Mouse (Mus musculus) spleen, adult 18-20 months (tissue): ENCODE data around the gene Pfdn2.
A peak's percentile ranks its signal among the peaks of the same experiment; 100 is the strongest.
"Not testable (repeated sequence)": the region's sequence is repeated elsewhere in the genome, so short reads cannot be mapped to it uniquely, and the experiment has no call there.

Source experiments
- DNase-seq, 2 experiments: peaks; one replicate each; pipeline ENCODE4 v3.0.0; 2022; ENCODE audit warnings: mixed read lengths in 2 of 2

The Pfdn2 gene

DNA sequence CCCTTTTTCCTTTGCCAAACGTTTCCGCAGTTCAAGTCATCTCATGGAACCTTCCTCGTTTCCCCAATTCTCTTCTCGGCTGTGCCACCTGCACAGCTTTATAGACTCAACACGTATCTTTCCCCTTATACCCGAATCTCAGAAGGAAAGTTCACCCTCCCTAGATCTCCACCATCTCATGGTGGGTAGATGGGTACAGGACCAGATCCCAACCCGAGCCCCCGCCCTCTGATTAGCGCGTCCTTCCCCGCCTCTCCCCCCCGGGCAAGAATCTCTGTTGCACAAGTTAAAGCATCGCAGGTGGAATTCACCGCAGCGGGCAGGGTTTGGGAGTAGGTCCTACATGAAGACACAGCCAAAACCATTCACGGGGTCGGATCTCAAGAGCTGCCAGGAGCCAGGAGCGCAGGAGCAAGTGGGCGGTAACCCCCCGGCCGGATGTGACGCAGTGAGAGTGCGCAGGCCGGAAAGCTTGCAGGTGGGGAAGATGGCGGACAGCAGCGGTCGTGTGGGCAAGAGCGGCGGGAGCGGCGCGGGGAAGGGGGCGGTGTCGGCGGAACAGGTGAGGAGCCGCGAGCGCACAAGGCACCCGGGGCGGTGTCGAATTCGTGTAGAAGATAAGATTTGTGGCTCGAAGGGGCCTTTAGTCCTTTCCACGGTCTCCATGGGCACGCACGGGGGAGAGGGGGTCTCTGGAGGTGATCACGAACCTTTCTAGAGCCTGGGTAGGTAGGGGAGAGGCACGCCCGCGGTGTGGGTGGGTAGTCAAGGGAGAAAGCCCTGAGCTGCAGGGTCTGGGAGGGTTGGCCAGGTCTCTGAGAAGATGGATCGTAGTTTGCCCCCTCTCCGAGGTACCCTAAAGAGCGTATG is at the start of gene Pfdn2, which contains the start of gene Nit1:
Pfdn2 (plus strand) TSS at position 446 of the 870 bp plus-strand sequence.
Nit1 (minus strand) TSS at position 422 of the 870 bp plus-strand sequence.
- peak; percentile 79 to 87 for DNase-seq

DNA sequence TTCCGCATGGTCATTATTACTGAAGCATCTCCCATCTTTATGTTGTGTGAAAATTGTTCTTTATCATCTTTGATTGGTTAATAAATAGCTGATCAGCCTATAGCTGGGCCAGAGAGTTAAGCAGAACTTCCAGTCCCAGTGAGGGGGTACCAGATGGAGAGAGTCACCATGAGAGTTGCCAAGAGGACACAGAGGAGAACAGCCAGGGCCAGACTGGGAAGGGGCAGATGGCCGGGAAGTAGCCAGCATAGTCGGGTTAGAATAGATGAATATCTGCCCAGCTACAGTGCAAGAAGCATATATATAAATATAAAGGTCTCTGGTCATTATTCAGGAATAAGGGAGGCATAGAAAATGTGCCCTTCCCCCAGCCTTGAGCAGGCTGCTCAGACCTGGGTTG is 47.2 kb upstream of the Pfdn2 start:
- DNase-seq = no peak

DNA sequence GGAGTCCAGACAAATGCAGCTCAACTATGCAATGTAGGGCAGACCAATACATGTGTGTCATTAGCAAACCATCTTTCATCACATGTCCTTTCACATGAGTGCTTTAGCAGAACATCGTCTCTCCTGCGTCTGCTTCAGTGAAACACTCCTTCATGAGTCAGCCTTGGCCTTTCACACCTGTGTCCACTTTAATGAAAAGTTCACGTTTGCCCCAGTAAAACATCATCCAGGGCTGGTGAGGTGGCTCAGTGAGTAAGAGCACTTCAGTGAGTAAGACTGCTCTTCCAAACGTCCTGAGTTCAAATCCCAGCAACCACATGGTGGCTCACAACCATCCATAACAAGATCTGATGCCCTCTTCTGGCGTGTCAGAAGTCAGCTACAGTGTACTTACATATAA is 39.3 kb upstream of the Pfdn2 start:
- not testable (repeated sequence) for DNase-seq

DNA sequence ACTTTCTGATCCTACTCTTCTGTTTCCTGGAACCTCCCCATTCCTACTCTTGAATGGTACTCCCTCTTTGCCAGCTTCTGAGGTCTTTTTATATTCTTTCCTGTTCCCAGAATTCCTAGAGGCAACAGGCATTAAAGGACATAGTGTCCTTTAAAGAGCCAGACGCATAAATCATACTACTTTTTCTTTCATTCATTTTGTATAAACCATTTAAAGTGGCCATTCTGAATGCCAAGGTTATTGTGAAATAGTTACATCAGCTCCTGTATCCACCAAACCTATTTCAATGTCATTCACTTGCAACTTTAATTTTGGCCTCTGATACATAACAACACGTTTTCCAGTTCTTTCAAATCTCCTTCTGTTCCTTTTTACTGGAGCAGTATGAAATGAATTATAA is 36.1 kb upstream of the Pfdn2 start:
- no peak for DNase-seq

DNA sequence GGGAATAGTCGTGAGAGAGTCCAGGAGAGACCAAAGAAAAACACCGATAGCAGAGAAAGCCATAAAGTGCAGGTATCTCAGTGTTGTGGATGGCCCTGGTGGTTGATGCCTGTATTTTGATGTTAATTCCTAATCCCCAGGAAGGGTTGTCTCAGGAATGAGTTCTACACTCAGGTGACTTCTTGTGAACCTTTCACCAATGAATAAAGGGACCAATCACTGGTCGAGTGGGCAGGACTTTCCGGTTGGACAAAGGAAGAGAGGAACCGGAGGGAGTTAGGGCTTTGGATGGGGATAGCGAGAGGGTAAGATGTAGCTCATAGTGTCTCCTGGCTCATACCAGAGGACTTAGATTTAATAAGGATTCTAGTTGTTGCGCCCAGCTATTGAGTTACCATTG is 25.7 kb upstream of the Pfdn2 start:
- no peak for DNase-seq

DNA sequence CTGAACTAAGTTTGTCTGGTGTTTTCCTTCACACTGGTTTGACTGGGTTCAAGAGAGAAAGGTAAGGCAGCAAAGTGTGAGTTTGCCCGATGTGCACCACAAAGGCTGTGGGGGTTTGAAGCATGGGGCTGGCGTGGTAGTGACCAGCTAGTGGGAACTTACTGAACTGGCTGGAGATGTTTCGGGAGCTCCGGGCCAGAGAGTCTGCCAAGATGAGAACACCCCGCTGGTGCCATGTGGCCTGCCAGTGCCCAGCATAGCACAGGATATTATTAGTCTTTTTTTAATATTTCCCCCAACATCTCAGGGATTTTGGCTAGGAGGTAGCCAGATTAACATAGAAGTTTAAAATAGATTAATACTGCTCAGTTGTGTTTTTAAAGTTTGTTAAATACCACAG is 25.3 kb upstream of the Pfdn2 start:
- DNase-seq = no peak

DNA sequence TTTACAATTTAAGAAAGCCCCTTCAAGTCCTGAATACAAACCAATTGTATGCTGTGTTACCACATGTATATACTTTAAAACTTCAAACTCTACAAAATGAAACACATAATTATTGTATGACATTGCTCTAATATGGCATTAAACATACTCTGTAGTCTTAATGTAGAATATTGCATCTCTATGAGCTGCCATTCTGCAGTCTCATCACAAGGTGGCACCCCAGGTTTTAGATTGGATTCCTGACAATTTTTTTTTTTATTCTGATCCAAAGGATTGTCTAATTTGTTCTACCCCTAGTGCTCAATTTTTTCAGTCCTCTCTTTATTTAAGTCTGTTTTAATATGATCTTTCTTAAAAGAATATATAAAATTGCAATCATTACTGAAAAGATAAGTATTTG is 24.1 kb upstream of the Pfdn2 start:
- no peak for DNase-seq

DNA sequence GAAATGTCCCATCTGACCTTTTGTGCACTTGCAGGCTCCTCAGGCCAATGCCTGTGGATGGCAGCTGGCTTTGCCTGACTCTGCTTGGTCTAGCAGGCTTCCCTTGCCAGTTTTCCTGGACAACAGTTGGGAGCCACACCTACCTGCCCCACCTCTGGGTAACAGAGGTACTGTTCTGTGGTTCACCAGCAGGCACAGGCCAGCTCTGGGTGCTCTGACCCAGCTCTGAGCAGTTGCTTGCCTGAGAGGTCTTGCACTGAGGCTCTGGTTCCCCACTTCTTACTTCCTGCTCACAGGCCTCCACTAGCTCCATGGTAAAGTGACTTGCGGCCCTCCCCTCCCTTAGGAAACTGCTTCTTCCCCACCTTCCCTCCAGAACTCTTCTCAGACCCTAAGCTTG is 23.5 kb upstream of the Pfdn2 start:
- no peak for DNase-seq

DNA sequence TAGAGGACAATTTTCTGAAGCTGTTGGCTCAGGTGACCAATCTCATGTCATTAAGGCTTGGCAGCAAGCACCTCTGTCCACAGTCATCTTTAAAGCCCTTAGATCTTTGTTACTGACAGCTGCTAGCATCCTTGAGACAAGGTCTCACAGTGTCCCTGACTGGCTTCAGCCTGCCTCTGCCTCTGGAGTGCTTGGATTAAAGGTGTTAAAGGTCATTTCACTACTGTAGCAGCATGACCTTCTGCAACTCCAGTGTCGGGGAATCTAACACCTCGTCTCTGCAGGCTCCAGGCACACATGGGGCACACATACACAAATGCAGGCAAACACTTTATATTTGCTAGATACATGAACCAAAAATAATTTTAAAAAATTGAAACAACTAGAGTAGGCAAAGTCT is 19.9 kb upstream of the Pfdn2 start:
- DNase-seq = no peak

DNA sequence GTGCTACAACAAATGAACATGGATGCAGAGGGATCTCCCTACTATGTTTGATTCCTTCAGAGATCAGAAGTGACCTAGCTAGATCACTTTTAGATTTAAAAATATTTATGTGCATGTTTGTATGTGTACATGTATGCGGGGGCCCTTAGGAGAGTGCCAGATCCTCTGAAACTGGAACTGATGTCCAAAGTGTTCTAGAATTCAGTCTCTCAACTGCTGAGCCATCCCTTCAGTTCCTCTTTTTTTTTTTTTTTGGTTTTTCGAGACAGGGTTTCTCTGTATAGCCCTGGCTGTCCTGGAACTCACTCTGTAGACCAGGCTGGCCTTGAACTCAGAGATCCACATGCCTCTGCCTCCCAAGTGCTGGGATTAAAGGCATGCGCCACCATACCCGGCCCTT is 18.9 kb upstream of the Pfdn2 start:
- not testable (repeated sequence) for DNase-seq

DNA sequence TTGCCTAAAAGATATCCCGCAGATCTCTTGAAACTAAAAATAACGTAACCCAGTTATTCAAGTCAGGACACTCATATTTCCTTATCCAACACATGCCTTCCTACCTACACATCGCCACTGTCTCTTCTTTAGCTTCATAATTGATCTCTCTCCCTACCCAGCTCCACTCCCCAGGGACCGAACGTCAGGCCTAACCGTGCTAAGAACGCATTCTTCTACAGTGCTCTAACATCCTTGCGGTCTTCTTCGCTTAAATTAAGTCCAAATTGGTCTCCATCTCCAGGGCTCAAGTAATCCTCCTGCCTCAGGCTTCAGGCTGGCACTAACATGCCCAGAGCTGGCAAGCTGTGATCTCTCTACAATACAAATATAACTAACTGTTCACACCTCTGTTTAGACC is 17.2 kb upstream of the Pfdn2 start:
- DNase-seq = no peak

DNA sequence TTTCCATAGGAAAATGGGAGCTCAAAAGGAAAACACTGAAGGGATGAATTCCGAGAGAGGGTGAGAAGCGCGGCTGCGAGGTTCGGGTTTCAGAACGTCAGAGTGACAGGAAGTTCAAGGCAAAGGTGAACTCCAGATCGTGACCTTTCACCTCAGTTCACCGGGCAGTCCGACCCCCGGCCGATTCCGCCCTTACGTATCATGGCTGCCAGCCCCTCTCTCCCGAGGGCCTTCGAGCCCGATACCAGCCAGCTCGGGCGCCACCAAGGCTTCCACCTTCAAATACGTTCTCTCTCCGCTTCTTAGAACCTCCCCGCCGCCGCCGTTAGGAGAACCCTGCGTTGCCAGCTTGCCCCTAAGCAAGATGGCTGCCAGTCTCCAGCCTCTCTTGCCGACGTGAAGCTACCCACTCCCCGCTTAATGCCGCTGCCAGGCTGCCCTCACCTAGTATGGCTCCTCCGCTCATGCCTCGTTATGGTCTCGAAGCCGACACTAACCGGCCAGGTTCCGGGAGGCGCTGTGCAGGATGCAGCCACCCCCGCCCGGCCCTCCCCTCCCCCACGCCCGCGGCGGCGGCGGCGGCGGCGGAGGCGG is 16.5 kb upstream of the Pfdn2 start, which contains the start of gene Dedd:
Dedd (plus strand) TSS at position 307 of the 594 bp plus-strand sequence.
- DNase-seq = peak; percentile 84 to 85

DNA sequence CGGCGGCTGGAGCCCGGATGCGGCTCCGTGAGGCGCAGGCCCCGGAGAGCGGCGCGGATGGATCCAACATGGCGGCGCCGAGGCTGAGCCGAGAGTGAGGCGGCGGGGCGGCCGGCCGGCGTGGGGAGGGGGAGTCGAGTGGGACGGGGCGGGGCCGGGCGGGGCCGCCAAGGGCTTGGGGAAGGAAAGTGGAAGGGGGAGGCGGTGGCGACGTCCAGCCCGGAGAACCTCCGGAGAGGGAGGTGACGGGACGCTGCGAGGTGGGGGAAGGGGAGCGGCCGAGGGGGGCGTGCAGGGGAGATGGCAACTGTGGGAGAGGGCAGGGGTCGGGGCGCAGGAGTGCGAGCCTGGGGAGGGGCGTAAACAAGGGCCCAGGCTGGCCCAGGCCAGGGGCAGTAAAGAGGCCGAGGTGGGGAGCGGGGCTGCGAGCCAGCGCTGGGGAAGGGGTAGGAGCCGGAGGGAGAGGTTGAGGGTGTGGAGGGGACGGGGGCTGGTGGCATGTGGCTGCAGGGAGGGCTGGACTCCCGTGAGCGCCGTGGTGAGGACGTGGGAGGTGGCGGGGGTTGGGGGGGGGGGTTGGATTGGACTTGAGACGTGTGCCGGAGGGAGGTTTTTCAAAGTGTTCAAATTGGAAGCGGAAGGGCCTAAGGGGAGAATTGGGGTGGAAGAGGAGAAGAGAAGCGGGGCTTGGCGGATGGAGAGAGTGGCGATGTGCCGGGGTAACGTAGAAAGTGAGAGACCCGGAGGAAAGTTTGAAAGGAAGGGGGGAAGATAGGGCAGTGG is 15.8 kb upstream of the Pfdn2 start:
- peak in 1 of 2 experiments; percentile 23 for DNase-seq

DNA sequence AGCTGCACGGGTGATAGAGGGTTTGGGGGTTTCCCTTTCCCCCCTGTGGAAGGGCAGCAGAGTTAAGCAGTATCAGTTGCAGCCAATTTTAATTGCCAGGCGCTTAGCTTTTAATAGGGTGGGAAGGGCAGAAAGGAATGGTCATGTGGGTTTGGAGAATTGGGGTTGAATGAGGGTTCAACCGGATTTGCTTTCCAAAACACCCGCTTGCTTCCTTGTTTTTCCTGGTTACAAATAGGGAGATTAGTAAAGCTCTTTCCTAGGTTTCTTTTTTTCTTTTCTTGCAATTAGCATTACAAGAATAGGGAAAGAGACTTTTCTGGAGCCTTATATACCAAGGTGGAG is 15.3 kb upstream of the Pfdn2 start:
- no peak for DNase-seq

DNA sequence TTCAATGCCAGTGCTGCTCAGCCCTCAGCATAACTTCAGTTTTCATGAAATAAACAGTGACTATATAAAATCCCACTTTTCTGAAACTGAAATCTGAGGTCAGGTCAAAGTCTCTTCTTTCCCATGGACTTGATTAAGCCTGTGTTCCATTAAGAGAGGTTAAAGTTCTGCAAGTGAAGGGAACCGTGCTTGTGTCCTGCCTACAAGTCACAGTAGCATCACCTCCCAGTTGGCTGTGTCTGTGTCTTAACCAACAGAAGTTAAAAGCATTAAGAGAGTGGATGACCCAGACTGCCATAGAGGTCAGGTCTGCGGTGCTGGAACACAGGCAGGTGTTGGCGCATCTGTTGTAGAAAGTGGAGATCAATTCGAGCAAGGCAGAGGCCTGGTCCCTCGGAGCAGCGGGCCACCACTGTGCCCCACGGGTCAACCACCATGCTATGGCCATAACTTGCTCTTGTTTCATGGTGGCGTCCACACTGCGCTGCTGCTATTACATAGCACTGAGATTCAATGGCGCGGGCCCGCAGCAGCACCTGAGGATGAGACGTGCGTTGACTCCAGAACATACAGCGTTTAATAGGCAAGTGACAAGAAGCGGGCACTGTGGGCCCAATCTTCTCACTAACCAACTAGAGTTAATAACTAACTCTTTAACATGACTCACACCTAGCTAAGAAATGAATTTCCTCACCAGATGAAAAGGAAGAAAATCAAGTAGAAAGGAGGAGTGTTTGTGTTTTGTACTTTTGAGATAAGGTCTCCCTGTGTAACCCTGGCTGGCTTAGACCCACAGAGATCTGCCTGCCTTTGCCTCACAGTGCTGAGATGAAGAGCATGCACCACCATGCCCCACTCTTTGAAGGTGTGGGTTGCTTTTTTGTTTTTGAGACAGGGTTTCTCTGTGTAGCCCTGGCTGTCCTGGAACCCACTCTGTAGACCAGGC is 2.9 kb upstream of the Pfdn2 start:
- DNase-seq = no peak

DNA sequence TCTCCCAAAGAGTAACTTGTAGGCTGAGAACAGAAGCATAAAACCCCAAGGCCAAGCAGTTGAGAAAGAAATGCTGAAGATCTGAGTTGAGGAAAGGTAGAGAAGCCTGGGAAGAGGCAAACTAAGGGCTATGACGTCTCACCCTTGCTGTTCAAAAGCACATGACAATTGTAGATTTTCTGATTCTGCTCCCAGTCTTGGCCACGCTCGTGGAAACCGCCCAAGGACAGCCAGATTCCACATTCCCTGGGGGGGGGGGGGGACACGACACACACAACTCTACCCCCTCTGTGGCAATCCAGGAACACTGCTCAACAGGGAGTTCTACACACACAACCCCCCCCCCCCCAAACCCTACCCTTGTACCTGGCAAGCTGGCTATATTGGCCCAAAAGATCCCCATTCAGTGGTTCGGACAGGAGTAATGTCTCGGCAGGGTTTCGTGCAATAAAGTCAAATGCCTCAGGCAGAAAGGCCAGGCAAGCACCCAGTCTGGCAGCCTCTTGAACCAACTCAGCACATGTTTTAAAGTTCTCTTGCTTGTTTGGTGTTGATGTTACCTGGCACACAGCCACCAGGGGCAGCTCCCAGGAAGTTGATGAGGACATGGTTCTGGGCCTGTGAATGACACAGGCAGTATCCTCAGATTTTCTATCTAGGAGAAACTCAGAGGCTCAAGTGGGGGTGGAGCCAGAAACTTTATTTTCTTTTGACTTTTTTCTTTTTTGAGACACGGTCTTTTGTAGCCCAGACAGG is 1.4 kb upstream of the Pfdn2 start:
- no peak for DNase-seq

DNA sequence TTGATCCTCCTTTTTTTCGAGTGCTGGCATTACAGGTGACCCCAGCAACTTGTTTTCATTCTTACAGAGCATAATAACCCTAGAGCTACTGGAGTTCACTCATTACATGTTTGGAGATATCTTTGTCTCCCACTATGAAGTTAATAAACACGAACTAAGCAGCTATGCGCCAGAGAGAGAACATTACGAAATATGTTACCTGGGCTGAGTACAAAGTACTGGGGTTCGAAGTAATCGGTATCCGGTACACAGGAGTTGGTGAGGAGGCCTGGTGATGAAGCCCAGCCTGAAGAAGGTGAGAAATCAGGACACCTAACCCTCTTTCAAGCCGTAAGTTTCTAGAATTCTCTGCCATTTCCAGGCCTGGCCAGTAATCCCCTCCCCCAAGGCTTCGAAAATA is 755 bp upstream of the Pfdn2 start:
- DNase-seq = no peak

DNA sequence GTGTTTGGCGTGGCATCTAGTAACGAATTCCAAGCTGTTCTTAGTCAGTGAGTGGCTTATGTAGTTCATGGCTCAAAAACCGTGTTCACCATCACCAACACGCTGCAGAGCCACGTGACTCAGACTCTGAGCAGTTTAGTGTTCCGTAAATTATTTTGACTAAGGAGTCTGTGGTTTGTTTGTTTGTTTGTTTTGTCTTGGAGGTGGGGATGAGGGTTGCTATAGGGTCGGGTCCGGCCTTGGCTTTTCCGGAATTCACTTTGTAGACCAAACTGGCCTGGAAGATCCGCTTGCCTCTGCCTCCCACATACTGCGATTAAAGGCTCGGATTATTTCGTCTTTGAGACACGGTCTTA is 603 bp downstream of the Pfdn2 start:
- DNase-seq = no peak

DNA sequence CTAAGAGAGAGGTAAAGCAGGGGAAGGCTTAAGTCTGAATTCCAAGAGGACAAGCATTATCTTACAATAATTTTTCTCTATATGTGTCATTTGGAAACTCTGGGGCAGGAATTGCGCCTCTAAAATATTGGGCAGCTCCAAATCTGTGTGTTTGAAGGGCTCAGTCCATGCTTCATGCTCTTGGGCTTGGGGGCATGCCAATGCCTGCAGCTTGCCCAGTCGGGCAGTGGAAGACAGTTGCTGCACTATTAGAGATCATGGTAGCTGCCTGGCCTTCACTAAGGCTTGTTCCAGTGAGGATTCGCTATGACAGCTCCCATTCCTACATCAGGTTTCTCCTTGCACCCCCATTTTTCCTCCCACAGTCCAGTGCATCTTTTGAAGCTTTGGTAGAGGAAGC is 3.2 kb downstream of the Pfdn2 start:
- DNase-seq = no peak

DNA sequence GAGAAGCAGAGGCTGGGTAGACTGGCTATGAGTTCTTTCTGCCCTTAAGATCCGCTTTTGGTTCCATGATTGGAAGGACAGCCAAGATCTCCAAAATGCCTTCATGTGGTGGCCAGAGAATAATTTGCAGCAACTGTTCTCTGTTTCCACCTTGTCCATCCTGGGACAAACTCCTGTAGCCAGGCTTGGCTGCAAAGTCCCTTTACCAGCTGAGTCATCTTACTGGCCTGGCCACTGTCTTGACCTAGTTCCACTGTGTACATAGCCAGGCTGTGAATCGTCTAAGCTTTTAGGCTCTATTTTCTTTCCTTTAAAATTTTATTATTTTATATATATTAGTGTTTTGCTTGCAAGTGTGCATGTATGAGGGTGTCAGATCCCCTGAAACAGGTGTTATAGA is 3.7 kb downstream of the Pfdn2 start:
- DNase-seq = no peak

DNA sequence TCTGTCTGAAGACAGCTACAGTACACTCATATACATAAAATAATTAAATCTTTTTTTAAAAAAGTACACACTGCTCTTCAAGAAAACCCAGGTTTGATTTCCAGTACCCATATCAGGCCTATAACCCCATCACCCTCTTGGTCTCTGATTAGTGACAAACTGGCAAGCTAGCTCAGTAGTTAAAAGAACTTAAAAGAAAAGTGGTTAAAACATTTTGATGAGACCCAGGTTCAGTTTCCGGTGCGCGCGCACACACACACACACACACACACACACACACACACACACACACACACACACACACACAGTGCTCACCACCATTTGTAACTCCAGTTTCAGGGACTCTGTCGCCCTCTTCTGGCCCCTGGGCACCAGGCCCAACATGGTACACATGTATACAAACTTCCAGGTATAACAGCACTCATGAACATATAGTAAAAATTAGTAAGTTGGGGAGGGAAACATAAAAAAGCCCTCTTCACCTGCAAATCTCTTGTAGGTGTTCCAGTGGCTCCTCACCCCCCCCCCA is 10.4 kb downstream of the Pfdn2 start:
- peak in 1 of 2 experiments; percentile 35 for DNase-seq

DNA sequence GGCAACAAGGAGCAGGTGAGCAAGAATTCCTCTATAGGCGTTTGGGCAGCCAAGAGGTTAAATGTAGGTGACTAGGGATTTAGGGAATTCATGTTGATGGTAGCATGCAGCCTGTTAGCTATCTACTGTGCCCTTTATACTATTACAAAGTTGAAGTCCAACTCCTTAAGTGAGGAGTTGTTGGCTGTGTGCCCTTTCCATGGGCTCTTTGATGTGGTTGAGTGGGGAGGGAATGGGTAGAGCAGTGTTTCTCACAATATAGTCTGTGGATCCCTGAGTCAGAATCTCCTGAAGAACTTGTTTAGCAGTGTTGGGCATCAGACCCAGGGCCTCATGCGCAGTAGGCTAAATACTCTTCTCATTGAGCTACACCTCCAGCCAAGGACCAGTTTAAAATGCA is 11.3 kb downstream of the Pfdn2 start:
- DNase-seq = no peak
